Mouse (Mus musculus): Measurements from ENCODE around the gene 2900026A02Rik.

DNA sequence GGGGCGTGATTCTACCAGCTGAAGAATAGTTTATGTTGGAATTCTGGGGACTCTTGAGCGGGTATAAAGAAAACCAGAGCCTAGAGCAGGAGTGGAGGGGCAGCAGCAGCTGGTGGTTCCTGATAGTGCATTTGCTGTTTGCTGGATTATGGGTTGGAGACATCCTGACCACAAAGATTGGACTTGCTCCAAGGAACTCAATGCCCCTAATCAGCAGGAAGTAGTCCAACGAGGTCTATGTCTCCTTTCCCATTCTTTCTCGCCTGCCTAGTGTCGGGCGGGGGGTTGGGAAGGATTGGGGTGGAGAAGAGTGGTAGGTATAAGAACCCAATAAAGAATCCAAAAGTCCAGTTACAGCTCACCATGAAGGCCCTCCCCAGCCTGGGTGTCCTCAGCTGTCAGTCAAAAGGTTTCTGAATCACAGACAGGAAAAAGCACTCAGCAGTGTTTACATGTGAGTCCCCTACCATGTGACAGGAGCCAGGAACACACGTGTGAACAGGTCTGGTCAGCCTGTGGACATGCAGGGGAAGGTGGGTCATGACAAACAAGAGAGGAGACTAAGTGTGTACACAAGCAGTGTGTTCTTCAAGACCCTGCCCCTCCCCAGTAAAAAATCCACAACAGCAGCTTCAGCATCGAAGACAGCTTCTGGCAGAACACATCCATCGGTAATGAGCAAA lies 14.2 kb downstream of the 2900026A02Rik start:
- TF ChIP-seq POLR2A (IDR thresholded peaks at IDR 0.05; ENCODE audit: low read depth, low read length) (no peak), CTCF (IDR thresholded peaks at IDR 0.05; ENCODE audit: extremely low read depth, insufficient read length, insufficient replicate concordance, low read depth, low read length) (no peak)

Measured in small intestine, adult 2 months (tissue).